Mouse (Mus musculus): ENCODE measurements around the gene Il34.
"Not testable (repeated sequence)": the region's sequence is repeated elsewhere in the genome, so short reads cannot be mapped to it uniquely, and the experiment has no call there.

The Il34 gene

DNA sequence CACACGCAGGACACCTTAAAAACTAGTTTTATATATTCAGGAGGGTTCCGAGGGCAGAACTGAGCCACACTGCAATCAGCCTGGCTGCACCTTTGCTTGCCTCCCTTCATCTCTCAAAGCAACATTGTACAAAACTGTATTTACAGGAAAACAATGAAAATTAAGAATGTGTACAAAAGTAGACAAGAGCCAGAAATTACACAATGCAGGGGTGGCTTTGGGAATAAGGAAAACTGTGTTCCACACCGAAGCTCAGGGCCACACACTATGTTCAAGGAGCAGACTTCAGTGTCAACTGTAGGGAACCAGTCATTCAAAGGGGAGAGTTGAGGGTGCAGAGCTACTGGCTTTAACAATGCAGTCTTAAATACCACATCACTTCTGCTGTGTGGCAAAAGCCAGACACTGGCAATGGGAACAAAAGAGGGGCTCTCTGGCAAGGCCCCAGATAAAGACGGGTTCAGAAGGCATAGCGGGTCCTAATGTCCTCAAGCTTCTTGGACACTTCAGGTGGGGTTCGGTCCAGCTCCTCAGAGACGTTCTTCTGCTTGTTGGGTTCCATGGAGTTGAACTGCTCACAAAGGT is 4.8 kb upstream of the Il34 start:
- no peak for DNase-seq (ENCODE audit: low spot score)

DNA sequence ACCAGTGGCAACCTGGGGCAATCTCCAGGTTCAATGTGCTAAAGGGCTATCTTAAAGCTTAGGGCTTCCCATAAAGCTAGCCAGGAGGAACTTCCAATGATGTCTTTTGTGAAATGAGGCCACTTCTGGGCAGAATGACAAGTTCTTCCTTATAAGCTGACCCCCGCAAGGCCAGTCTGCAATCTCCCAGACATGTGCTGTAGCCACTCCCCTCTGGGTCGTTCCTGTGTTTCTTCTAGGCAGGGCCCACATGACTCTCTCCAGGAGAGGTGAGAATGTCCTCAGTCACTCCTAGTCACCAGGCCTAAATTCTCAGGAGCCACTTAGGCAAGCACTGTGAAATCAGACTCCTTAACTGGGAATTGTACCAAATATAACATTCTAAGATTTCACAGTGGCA is 4.1 kb upstream of the Il34 start:
- no peak for DNase-seq (ENCODE audit: low spot score)

DNA sequence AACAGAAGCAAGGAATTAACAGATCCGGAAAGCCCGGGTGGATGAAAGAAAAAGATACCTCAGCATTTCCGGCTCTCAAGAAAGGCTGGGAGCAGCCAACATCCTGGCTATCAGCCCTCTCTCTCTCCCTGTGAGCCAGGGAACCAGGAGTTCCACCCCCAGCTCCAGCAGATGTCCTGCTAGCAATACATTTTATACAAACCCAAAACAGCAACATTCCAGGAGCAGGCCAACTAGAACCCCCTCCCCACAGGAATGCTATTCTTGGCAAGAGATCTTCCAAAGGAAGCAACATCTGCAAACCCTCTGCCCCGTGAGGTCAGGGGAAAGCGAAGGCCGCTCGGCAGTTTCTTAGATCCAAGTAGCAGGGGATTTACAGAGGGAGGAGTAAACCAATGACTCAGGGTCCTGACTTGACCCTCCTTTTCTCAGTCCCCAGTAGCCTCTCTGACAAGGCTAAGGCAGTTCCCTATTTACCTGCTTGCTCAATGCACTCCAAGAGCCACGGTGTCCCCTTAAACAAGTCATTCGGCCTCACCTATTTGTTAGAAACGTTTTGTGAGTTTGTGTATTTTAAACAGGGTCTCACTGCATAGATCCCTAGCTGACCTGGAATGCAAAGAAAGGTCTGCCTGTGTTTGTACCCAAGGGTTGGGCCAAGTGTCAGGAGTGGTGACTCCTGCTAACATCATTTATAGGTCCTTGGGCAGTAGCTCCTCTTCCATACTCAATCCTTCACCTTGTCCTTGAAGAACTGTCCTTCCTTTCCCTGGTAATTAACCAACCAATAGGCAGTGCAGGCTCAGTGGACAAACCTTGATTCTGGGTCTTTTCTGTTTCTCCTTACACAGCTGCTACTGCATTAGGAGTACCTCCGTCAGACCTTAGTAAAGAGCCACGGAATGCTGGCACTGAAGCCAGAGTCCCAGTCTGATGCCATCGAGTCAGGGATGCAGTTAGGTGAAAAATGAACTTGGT is 3.1 kb upstream of the Il34 start:
- DNase-seq (ENCODE audit: low spot score): no peak

DNA sequence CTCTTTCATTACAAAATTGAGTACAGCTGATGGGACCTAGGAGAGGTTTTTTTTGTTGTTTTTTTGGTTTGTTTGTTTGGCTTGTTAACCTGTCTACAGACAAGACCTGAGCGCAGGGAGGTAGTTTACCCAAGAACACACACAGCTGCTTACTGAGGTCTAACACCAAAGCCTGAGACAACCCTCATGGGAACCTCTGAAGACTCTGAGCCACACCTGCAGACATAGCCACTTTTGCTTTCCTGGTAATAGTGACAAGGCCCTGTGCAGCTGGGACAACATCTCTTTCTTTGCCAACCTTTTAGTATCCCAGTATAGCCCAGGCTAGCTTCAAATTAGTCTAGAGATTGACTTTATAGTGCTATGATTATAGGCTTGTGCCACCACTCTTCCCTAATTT is 422 bp upstream of the Il34 start:
- DNase-seq (ENCODE audit: low spot score): no peak

DNA sequence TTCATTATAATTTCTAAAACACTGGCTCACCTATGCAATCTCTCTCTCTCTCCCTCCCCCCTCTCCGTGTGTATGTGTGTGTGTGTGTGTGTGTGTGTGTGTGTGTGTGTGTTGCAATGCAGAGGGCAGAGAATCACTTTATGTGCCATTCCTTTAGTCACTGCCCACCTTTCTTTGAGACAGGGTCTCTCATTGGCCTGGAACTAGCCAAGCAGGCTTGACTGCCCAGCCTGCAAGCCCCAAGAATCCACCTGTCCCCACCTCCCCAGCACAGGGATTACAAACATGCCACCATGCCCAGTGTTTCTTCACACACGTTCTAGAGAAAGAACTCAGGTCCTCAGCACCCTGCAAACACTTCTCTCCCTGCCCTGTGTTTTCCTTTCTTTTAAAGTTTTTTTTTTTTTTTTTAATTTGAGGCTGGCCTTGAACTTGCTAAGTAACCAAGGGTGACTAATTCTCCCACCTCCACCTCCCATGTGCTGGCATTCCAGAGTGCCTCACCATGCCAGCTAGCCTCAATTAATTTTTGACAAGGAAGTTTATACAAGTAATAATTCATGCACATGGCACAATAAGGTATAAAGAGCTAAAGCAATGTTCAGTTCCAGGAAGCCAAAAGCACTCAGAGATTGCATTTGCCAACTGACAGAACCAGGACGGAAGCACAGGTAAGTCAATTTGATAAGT is 754 bp downstream of the Il34 start:
- DNase-seq (ENCODE audit: low spot score): no peak

DNA sequence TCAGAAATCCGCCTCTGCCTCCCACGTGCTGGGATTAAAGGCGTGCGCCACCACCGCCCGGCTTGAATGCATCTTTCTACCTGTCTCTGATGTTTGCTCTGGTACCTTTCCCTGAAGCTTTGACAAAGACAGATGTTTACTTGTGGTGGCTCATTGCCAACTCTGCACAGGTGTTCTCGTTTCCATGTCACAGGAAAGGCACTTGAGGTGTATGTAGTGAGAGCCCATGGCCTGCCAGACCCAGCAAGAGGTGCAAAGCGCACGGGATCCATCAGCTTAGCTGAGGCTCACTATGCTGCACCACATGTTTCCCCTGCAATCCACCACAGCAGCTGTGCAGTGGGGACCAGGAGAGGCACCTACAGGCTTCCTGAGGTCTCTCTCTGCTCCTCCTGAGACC is 1.9 kb downstream of the Il34 start:
- no peak for DNase-seq (ENCODE audit: low spot score)

DNA sequence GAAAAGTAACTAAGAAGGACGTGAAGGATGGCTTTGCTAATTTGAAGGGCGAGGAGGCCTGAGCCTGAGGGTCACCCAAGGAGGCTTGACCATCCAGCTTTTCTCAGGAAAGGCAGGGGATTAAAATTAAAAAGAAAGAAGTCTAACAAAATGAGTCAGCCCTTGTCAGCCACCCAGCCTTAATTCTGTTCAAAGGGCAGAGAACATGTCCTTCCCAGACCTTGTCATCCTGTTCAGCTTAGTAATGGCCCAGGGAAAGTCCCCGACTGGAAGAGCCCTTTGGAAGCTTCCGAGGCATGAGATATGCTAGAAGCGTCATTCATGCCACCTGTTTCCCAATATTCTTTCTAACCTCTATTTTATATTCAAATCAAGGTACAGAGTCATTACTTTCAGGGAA is 2.7 kb downstream of the Il34 start:
- no peak for DNase-seq (ENCODE audit: low spot score)

DNA sequence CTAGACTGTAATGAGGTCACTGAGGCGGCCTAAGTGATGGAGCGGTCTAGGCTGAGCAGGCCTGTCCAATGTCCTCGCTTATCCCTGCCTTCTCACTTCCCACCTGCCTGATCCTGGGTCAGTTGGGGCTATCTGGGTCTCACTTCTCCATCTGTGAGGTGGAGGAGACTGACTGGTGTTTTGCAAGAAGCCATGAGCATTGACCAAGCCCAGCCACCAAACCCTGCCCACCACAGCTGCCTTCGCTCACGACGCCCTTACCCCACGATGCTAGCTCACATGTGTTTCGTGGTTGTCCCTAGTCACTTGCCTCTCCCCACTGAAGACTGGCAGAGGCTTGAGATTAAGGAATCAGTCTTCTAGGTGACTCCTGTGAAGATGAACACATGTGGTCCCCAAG is 8.6 kb downstream of the Il34 start:
- DNase-seq (ENCODE audit: low spot score): no peak

DNA sequence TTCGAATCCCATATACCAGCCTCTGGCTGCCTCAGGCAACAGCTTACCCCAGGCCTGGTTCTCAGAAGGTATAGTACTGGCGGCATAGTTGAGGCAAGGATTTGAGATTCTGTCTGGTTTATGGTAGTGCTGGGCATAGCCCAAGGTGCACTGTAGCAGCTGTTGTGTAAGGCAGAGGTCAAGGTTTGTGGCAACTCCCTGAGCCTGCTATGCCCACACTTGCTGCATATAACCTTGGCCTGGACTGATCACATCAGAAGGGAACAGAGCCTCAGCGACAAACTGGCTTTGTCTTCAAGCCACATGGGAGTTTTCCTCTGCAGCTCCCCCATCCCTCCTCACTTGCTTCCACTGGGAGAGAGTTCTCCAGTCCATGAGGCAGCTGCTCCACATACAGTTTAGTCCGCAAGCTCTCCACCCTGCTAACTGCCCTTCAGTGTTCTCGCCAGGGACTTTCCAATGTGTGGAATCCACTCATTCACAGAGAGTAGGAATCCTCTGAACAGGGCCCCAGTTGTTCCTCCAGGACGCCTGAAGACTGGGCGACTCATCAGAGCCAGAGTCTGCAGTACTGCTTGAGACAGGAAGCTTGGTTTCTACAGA is 11.3 kb downstream of the Il34 start:
- no peak for DNase-seq (ENCODE audit: low spot score)

DNA sequence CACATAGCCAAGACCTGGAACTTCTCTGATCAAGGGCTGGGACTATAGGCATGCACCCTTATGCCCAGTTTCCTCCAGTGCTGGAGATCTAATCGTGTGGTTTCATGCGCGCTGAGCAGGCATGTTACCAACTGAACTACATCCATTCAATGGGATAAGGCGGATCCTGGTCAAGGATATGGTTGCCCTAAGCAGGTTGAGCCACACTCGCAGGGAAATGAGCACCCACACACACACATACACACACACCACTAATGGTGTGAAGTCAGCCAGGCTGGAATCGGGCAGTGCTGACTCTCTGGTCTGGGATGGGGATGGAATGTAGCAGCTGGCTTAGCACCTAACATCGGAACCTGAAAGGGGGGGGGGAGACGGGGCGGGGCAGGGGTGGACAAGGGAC is 11.8 kb downstream of the Il34 start:
- DNase-seq (ENCODE audit: low spot score): no peak

DNA sequence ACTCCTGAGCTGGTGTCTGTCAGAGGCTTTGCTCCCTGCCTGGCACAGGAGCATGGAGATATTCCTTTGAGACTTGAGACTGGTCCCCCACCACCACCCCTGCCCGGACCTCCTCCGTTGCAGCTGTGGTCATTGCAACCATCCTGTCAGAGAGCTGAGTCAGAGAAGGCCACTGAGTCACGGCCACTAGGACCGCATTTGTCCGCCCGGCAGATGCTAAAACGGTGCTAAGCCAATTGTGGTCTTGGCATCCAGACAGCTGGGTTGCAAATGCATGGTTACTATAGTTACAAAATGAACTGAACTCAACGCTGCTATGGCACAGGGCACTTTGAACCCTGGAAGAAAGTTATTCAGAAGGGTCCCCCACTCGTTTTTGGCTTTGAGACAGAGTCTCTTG is 12.2 kb downstream of the Il34 start:
- no peak for DNase-seq (ENCODE audit: low spot score)

DNA sequence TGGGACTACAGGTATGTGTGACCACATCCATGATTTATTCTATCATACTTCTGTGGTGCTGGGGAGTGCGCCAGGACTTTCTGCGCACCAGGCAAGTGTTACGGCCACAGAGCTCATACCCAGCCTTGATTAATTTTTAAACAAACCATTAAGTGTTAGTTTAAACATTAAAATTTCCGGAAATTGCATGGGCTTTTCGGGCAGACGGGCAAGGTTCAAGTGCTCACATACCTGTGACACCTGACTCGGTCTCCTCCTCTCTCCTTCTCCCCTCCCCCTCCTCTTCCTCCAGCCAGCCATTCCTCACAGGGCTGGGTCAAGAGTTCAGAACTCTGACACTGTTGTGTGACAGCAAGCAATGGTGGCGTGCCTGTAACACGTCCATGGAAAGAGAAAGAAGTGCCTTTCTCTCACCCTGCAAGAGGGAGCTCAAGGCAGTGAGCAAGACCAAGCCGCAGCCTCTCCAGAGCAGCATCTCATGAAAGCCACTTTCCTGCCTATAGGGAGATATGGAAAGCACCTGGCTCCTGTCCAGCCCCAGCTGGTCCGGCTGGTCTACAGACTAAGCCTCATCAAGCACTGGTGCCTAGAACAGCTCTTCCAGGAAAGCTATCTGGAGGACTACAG is 13.0 kb downstream of the Il34 start:
- DNase-seq (ENCODE audit: low spot score): no peak

DNA sequence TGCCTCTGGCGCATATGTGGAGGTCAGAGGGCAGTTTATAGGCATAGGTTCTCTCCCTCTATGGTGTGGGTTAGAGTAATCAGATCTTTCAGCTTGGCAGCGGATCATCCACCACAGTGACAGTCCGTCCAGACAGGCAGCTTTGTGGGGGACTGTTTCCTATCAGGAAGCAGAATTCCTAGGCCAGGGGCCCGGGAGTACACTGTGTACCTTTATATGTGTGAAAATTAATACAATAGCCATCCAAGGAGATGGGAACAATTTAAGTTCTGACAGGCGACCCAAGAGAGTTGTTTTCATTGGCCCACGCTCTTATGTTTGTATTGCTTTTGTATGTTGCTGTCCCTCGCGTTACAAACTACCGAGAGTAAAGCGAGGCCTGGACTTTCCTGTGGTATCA is 14.6 kb downstream of the Il34 start:
- no peak for DNase-seq (ENCODE audit: low spot score)

DNA sequence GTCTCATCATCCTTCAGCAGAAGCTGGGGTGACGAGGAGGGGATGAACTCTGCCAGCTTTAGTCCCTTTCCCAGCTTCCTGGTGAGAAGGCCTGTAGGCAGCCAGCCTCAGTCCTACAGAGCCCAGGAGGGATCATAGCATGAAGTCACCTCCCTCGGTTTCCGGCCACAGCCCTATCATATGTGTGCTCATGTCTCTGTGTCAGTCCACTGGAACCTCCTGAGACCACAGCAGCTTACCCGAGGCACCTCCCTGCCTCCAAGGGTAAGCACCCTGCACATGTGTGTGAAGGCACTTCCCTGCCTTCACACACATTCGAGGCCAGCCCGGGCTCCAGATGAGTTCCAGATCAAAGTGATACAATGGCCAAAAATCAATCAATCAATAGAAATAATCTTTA is 15.5 kb downstream of the Il34 start:
- no peak for DNase-seq (ENCODE audit: low spot score)

DNA sequence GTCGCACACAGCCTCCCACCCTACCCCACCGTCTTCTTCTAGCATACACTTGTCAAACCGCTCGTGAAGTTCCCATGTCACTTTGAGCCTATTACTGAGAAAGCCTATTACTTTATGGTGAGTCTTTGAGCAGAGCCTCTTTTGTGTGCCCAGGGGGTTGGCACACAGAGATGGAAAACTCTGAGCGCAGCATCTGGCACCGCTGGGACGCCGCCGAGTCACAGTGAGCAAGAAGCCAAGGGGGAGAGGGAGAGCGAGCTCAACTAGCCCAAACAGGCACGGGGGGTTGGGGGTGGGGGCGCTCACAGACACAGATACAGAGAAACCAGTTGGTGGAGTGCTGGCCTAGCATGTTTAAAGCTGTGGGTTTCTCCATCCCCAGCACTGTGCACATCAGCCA is 16.2 kb downstream of the Il34 start:
- no peak for DNase-seq (ENCODE audit: low spot score)

DNA sequence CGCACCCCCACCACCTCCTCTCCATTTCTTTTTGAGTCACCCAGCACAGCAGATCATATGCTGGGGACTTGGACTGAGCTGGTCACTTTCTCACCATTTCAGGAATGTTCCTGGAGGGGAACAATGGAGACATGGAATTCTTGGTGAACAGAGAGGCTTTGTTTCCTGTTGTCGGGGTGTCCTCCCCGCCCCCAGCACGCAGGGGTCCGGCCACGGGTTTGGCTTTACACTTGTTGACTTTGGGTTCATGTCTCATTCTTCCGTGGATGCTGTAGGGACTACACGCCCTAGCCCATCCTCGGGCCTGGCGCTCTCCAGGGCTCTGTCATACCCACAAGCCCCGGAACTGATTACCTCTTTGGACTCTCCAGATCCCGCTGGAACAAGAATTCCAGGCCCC is 16.7 kb downstream of the Il34 start:
- DNase-seq (ENCODE audit: low spot score): no peak

DNA sequence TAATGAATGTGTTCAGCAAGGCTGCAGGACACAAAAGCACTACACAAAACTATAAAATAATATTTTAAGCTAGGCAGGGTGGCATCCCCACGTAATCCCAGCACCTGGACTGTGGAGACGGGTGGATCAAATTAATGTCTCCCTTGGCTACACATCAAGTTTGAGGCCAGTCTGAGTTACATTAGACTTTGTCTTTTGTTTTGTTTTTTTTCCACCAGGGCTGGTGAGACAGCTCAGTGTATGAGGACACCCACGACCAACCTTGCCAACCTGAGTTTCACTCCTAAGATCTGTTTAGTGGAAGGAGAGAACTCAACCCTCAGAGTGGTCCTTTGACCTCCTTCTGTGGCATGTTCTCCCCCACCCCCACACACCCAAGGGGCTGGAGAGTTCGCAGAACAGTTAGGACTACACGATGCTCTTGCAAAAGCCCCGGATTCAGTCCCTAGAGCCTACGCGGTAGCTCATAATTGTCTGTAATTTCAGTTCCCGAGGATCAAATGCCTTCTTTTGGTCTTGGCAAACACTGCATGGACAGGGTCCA is 18.2 kb downstream of the Il34 start:
- no peak for DNase-seq (ENCODE audit: low spot score)

DNA sequence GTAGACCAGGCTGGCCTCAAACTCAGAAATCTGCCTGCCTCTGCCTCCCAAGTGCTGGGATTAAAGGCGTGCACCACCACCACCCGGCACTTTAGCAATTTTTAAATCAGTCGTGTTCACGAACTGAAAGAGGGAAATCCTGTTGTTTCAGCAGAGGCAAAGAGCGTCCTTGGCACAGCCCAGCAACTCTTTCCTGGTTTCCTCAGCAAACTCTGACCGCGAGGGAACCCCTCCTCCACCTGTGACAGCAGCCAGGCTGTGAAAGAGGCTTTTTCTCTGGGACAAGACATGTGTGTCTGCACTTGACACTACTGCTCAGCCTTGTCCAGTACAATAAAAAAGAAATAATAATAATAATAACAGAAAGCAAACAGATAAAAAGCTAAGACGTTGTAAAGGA is 18.8 kb downstream of the Il34 start:
- DNase-seq (ENCODE audit: low spot score): no peak

DNA sequence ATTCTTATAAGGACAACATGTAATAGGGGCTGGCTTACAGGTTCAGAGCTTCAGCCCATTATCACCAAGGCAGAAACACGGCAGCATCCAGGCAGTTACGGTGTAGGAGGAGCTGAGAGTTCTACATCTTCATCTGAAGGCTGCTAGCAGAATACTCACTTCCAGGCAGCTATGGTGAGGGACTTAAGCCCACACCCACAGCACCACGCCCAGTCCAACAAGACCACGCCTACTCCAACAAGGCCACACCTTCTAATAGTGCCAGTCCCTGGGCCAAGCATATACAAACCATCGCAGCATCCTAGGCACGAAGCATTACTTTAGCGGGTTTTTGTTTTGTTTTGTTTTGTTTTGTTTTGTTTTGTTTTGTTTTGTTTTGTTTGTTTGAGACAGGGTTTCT is 19.2 kb downstream of the Il34 start:
- DNase-seq (ENCODE audit: low spot score): not testable (repeated sequence)

DNA sequence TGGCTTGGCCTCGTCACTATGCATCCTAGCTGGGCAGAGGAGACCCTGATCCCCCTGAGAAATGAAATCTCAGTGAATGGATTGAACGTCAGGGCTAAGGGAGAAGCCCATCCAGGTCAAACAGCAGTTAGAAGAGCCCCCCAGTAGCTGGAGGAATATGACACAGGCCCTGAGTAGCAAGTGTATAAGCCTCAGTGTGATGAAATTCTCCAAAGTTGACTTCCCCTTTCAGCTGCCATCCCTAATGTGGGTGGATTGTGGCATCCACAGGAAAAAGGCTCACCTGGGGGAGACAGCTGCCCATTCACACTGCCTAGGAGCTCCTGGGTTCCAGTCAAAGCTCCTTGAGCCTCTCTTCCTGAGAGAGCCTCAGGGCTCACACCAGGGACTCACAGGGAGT is 20.4 kb downstream of the Il34 start:
- no peak for DNase-seq (ENCODE audit: low spot score)

DNA sequence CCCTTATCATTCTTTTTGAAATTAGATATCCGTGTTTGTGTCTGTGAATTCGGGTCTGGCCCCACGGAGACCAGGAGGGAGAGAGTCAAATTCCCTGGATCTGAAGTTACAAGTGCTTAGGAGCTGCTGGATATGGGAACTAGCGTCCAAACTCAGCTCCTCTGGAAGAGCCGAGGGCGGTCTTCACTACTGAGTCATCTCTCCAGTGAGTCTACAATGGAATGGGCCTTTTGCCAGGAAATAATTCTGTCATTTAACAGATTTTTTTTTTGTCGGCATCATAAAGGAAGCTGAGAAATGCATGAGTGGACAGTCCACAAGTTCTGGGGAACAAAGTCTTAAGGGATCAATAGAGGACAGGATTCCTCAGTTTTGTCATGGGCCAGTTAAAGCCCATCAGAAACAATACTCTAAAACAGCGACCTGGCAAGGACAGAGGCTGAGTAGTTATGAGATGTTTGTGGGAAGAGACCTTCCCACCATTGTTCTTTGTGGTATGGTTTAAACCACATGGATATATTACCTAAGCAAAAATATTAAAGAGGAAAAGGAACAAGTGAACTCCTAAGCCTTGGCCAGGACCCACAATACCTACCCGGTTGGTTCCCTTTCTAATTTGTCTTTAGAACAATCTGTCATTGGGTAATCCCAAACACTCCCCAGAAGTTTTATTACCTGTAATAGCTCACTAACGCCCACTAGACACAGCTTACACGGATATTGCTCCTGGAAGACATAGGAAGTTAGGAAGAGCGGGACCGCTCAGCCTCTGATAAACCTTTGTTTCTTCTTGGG is 25.6 kb downstream of the Il34 start:
- DNase-seq (ENCODE audit: low spot score): no peak
